Mouse (Mus musculus) limb, embryonic 11.5 days (tissue): ENCODE results near the gene Nxt1. TPM values are rescaled to one million over a fixed set of nuclear protein-coding genes. Genes with fewer than 3 reads are reported as not detected.

Experiments
- ATAC-seq: fragments of 200-750 bp; cut with Nextera tagmentation; 2 replicates; pipeline ENCODE4 v1.8.0; 2017; ENCODE audit warnings: low read depth; ENCODE audit not compliant: insufficient number of reproducible peaks, low FRiP score, low TSS enrichment
- DNase-seq: peaks from one replicate; pipeline ENCODE4 v3.0.0-alpha.2; 2015; ENCODE audit warnings: low spot score
- H3K27ac ChIP-seq: fragments of 300-500 bp; sonication (generic); replicated peaks from 2 replicates; pipeline ENCODE4 v1.5.1; 2014; ENCODE audit warnings: low read depth, mild to moderate bottlenecking, low read length
- H3K27me3 ChIP-seq: fragments of 300-500 bp; sonication (generic); 2 replicates; pipeline ENCODE4 v1.6.1; 2014; ENCODE audit warnings: mild to moderate bottlenecking, low read length, mixed read lengths; ENCODE audit not compliant: control insufficient read depth, insufficient read depth
- H3K36me3 ChIP-seq: fragments of 300-500 bp; sonication (generic); 2 replicates; pipeline ENCODE4 v1.6.1; 2014; ENCODE audit warnings: mild to moderate bottlenecking, low read length, moderate library complexity, mixed read lengths; ENCODE audit not compliant: control insufficient read depth, insufficient read depth
- H3K4me1 ChIP-seq: fragments of 300-500 bp; sonication (generic); 2 replicates; pipeline ENCODE4 v1.6.1; 2014; ENCODE audit warnings: low read length, mixed read lengths; ENCODE audit not compliant: control insufficient read depth, insufficient read depth
- H3K4me2 ChIP-seq: fragments of 300-500 bp; sonication (generic); 2 replicates; pipeline ENCODE4 v1.6.1; 2014; ENCODE audit warnings: low read depth, mild to moderate bottlenecking, moderate library complexity; ENCODE audit not compliant: severe bottlenecking
- H3K4me3 ChIP-seq: fragments of 300-500 bp; sonication (generic); 2 replicates; pipeline ENCODE4 v1.5.1; 2014; ENCODE audit warnings: low read depth, low read length
- H3K9ac ChIP-seq: fragments of 300-500 bp; sonication (generic); 2 replicates; pipeline ENCODE4 v1.6.1; 2014; ENCODE audit warnings: mild to moderate bottlenecking, low read length
- H3K9me3 ChIP-seq: fragments of 300-500 bp; sonication (generic); 2 replicates; pipeline ENCODE4 v1.6.1; 2016; ENCODE audit warnings: low read length; ENCODE audit not compliant: control insufficient read depth
- WGBS: fragments of 180-500 bp; shearing (Covaris S2); extraction: QIAGEN DNeasy Blood & Tissue Kit; methylation state at CpG from one replicate; pipeline ENCODE4 v1.1.7; 2014; 5-methylcytosine and 5-hydroxymethylcytosine counted together
- polyA plus RNA-seq: library from polyadenylated mRNA; unstranded; fragments of >200 nt; fragmentation: Nextera tagmentation; extraction: Ambion mirVana; gene quantifications from 2 replicates; pipeline ENCODE4 v1.2.1, GENCODE M21; 2014

The Nxt1 gene
- polyA plus RNA-seq, 1 experiment from 2014 or later, result 133 TPM

- no peak overlapping the region for H3K9ac ChIP-seq
- H3K4me2 ChIP-seq, result no peak overlapping the region
- H3K4me1 ChIP-seq, result peaks cover 16% of the 10 kb centered on the region; the same call in 1 of the 2 replicates
- 93% methylated on average over 1 of the region's 1 CpGs for WGBS
- DNase-seq, result no peak
- H3K36me3 ChIP-seq, result peaks cover 5% of the 10 kb centered on the region
- no peaks in the 10 kb centered on the region for H3K9me3 ChIP-seq
- ATAC-seq, result no peak
- H3K27ac ChIP-seq, result no peak overlapping the region
- H3K4me3 ChIP-seq, result no peak overlapping the region
- no peaks in the 10 kb centered on the region for H3K27me3 ChIP-seq
Measured at GRCm38 (mm10) chr2:148683031-148683430, 10.6 kb downstream of the Nxt1 start.

- Histone ChIP-seq H3K36me3 (peaks cover 5% of the 10 kb centered on the region), H3K4me2 (no peak overlapping the region), H3K27me3 (no peaks in the 10 kb centered on the region), H3K9me3 (no peaks in the 10 kb centered on the region), H3K4me1 (peaks cover 5% of the 10 kb centered on the region; the same call in 1 of the 2 replicates), H3K27ac (no peak overlapping the region), H3K4me3 (no peak overlapping the region), H3K9ac (no peak overlapping the region)
- no peak for DNase-seq
- ATAC-seq, result no peak
- WGBS, result 95% methylated on average over 2 of the region's 2 CpGs
Measured at GRCm38 (mm10) chr2:148684972-148685371, 12.6 kb downstream of the Nxt1 start.

GRCm38 (mm10) chr2:148685709-148686108 is 13.3 kb downstream of the Nxt1 start:
- Histone ChIP-seq H3K4me2 (no peak overlapping the region), H3K9me3 (no peaks in the 10 kb centered on the region), H3K4me3 (no peak overlapping the region), H3K36me3 (peaks cover 8% of the 10 kb centered on the region), H3K27ac (no peak overlapping the region), H3K9ac (no peak overlapping the region), H3K4me1 (peaks cover 5% of the 10 kb centered on the region; the same call in 1 of the 2 replicates), H3K27me3 (no peaks in the 10 kb centered on the region)
- ATAC-seq (no peak), DNase-seq (no peak)
- 91% methylated on average over 3 of the region's 3 CpGs for WGBS

GRCm38 (mm10) chr2:148686862-148687261 is 14.5 kb downstream of the Nxt1 start:
- DNase-seq (no peak), ATAC-seq (no peak)
- Histone ChIP-seq H3K27me3 (no peaks in the 10 kb centered on the region), H3K9ac (no peak overlapping the region), H3K36me3 (peaks cover 9% of the 10 kb centered on the region), H3K9me3 (no peaks in the 10 kb centered on the region), H3K4me1 (peaks cover 2% of the 10 kb centered on the region; the same call in 1 of the 2 replicates), H3K27ac (no peak overlapping the region), H3K4me3 (no peak overlapping the region), H3K4me2 (no peak overlapping the region)
- WGBS, result 96% methylated on average over 1 of the region's 1 CpGs

GRCm38 (mm10) chr2:148687971-148688370 is 15.6 kb downstream of the Nxt1 start:
- Histone ChIP-seq H3K36me3 (peaks cover 9% of the 10 kb centered on the region), H3K4me3 (no peak overlapping the region), H3K4me2 (no peak overlapping the region), H3K27me3 (no peaks in the 10 kb centered on the region), H3K4me1 (no peaks in the 10 kb centered on the region), H3K27ac (no peak overlapping the region), H3K9ac (no peak overlapping the region), H3K9me3 (no peaks in the 10 kb centered on the region)
- WGBS, result 93% methylated on average over 5 of the region's 5 CpGs
- ATAC-seq (no peak), DNase-seq (no peak)

GRCm38 (mm10) chr2:148689444-148690140 is 17.2 kb downstream of the Nxt1 start:
- Histone ChIP-seq H3K9ac (no peak overlapping the region), H3K27me3 (no peaks in the 10 kb centered on the region), H3K4me2 (no peak overlapping the region), H3K36me3 (peaks cover 9% of the 10 kb centered on the region), H3K27ac (no peak overlapping the region), H3K4me3 (no peak overlapping the region), H3K9me3 (no peaks in the 10 kb centered on the region), H3K4me1 (no peaks in the 10 kb centered on the region)
- no peak for ATAC-seq
- WGBS, result 93% methylated on average over 6 of the region's 6 CpGs
- no peak for DNase-seq

GRCm38 (mm10) chr2:148690291-148690690 is 17.9 kb downstream of the Nxt1 start:
- WGBS, result 91% methylated on average over 3 of the region's 3 CpGs

GRCm38 (mm10) chr2:148690781-148691180 is 18.4 kb downstream of the Nxt1 start:
- H3K9me3 ChIP-seq, result no peaks in the 10 kb centered on the region
- no peak for ATAC-seq
- 94% methylated on average over 5 of the region's 5 CpGs for WGBS

More at GRCm38 (mm10) chr2:148690291-148690690, 17.9 kb downstream of the Nxt1 start:
- peaks cover 4% of the 10 kb centered on the region for H3K36me3 ChIP-seq
- no peaks in the 10 kb centered on the region for H3K27me3 ChIP-seq
- no peak overlapping the region for H3K9ac ChIP-seq
- no peak overlapping the region for H3K27ac ChIP-seq
- no peaks in the 10 kb centered on the region for H3K9me3 ChIP-seq
- ATAC-seq, result no peak
- H3K4me3 ChIP-seq, result no peak overlapping the region
- no peak overlapping the region for H3K4me2 ChIP-seq
- H3K4me1 ChIP-seq, result no peaks in the 10 kb centered on the region
- DNase-seq, result no peak

GRCm38 (mm10) chr2:148698571-148698970 is 26.2 kb downstream of the Nxt1 start:
- Histone ChIP-seq H3K4me2 (no peak overlapping the region), H3K4me1 (no peaks in the 10 kb centered on the region), H3K9ac (no peak overlapping the region), H3K9me3 (no peaks in the 10 kb centered on the region), H3K4me3 (no peak overlapping the region), H3K27ac (no peak overlapping the region), H3K36me3 (no peaks in the 10 kb centered on the region), H3K27me3 (no peaks in the 10 kb centered on the region)
- DNase-seq (no peak), ATAC-seq (no peak)
- 74% methylated on average over 5 of the region's 5 CpGs for WGBS

More at GRCm38 (mm10) chr2:148690781-148691180, 18.4 kb downstream of the Nxt1 start:
- Histone ChIP-seq H3K4me3 (no peak overlapping the region), H3K27me3 (no peaks in the 10 kb centered on the region), H3K4me1 (no peaks in the 10 kb centered on the region), H3K27ac (no peak overlapping the region), H3K4me2 (no peak overlapping the region), H3K9ac (no peak overlapping the region), H3K36me3 (peaks cover 4% of the 10 kb centered on the region)
- no peak for DNase-seq
